Mouse (Mus musculus) ES-CJ7 (cell line): ENCODE measurements around the gene Arsg.

ENCODE experiments used
- DNase-seq: peaks from one replicate; pipeline ENCODE4 v3.0.0; 2011; ENCODE audit warnings: low read depth, low spot score

The Arsg gene

DNA sequence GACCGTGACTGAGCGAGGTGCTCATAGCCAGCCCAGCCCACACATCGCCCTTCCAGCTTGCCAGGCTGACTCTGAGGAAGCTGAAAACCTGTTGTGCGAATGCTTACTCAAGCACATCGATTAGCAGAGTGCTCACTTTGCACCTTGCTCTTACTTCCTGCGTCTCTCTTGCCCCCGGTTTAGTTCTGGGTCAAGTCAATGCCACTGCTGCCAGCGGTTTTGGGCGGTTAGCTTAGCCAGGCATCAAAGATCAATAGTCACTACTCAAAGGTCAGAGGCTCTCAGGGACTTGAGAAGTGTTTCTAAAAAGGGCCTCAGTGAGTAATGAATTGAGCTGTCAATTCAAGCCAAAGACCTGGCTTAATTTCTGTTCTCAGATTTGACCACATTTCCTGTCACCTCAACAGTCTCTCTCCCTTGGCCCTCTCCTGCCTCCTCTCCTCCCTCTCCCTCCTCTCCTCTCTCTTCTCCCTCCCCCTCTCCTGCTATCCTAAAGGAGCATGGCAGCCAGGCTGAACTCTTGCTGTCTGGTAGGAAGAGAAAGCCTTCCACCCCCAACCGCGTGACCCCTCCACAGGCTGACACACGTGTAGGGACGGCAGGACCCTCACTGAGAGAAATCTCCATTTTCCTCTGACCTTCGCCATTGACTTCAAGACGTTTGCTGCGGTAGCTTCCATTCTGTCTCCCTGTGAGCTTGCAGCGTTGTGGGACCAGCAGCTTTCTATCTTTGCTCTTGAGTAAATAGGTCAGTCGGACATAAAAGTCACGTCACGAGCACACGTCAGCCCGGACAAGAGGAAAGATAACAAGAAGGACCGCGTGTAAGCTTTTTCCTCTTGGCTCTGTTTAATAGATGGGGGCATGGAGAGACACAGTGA is 22.0 kb downstream of the Arsg start:
- DNase-seq = no peak

DNA sequence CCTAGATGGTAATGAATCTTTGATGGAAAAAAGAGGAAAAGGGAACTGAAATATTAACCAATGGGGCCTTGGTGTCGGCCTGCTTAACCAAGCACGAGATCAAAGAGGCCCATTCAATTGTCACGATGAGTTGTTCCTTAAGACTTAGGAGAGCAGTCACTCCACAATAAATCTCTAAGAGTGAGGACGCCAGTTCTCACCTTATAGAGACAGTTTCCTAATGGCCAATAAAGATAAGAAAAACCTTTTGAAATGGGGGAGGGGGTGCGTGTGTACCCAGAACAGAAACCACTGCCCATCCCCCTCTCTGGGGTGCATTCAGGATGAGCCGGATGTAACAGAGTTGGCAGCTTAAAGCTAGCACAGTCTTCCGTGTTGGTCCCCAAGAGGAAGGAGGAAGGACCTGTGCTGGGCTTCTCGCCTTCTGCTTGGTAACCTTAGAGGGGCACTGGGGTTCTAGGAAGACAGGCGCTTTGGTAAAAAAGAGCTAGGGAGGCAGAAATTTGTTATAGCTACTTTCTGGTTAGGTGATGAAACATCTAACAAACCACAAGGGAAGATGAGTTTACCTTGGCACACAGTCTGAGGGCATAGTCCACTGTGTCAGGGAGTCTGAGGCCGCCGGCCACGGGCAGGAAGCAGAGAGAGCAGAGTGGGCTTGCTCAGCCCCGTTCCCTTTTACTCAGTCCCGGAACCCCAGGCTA is 22.7 kb downstream of the Arsg start:
- DNase-seq = no peak

DNA sequence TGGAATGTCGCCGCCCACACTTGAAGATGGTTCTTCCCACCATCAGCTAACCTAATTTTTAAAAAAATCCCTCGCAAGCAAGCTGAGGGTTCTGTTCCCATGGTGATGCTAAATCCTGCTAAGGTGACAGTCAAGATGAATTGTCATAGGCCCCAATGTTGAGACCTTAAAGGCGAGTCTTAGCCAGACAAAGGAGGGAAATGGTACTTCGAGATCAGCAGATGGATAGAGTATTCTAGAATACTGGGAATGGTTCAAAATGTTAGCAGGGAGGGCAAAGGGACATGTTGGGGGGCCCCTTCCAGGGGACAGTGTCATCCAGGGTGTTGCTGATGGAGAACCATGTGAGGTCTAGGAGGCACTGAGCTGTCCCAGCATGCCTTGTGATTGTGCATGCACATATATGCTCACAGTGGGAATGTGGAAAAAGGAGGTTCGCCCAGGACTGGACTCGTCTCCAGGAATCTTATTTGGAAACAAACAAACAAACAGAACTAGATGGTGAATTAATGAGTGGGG is 23.4 kb downstream of the Arsg start:
- no peak for DNase-seq

DNA sequence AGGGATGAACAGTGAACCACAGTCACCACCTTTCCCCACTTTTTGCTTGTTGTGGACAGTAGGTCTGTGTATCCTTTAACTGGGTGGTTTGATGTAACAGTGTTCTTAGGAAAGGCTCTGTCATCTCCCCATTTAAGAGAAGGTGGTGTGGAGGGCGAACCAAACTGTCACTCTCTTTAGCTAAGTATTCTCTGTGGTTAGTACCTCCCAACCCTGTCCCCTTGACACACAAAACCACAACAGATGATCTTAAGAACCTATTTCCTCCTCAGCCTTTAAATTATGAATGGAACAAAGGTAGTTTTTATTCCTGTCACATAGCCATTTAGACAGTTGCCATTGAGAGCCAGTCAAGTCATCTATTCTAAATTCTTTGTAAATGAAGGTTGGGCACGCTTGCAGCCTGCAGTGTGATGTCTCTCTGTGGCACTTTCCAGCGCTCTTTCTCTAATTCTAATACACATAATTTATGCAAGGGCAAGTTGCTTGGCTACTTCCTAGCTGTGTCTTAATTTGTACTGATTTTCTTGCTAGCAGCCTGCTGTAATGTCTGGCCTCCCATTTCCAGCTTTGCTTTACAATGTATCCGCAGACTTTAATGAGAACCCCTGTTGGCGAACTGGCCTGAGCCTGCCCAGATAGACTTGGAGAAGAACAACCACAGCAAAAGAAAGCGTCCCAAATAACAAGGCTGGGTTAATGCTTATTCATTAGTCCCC is 24.0 kb downstream of the Arsg start:
- DNase-seq = no peak

DNA sequence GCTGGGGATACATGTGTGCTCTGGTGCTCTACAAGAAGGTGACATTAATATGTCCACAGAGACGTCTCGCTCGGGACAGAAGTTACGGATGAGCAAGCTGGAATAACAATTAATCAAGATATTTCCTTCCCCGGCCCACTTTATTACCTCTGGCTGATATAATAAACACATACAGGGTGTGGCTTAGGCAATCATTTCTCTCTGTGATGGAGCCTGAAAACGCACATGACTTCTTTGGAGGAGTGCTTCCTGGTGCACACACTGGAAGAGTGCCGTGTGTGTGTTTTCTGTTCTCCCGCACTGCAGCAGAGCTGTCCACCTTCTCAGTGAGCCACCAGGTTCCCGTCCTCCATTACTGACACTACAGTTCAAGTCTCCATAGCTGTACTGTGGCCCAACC is 24.8 kb downstream of the Arsg start:
- DNase-seq = no peak

DNA sequence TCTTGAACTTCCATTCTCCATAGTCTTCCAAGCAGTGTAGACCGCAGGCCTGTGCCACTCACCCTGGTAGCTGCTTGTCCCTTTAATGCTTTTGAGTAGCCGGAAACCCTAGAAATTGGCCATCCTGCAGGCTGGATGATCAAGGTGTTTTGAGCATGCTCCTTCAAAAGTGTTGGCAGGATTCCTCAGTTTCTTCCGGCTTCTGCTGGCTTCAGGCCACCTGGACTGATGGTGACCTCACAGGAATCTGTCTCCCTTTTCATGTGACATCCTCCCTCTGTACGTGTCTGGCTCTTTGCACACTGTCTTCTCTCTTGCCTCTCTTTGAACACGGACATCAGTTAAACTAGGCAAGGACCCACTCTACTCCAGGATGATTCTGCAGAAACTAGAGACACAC is 27.0 kb downstream of the Arsg start:
- no peak for DNase-seq

DNA sequence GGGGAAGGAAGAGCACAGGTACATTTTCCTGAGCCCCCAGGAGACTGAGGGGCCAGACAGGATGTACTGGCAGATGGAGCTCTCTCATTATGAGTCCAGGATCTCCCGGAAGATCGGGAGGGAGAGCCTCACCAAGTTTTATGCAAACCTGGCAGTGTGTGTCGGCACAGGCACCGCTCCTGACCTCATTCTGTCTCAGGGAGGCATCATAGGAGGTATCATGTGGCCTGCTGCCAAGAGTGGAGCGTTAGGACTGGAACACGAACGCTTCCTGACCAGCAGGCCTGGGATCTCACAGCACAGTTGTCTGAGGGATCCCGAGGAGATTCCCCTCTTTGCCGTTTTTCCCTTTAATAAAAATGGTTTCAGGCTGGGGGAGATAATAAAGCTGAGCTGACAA is 31.8 kb downstream of the Arsg start:
- DNase-seq = no peak

DNA sequence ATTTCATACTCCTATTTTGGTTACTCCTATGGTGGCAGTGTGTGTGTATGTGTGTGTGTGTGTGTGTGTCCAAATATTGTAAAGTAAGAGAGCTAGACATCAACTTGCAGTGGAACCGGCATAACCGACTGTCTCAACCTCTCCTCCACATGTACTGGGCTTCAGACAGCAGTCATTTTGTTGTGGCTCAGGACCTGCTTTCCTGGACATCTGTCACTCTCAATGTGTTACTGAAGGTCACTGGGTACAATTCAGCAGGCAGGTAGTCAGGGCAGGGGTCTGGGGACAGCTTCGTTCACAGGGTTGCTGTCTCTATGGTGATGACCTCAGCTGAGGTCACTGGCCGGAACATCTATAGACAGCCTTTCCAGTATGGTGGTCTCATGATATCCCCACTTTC is 32.6 kb downstream of the Arsg start:
- DNase-seq = no peak

DNA sequence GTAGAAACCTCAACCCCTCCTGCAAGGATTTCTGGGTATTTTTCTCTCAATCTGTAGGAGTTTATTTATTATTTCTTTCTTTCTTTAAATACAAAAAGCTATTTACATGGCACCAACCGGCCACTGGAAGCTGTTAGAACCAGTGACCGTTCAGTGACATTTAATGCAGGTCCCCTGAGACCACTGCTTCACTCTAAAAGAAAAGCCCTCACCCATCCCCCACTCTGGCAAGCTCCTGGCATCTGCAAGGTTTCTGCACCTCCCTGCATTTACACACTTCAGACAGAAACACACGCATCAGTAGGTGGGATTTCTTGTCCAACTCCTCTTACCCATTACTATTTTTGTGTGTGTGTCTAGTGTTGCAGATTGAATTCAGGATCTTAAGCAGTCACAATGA is 33.9 kb downstream of the Arsg start:
- DNase-seq = no peak

DNA sequence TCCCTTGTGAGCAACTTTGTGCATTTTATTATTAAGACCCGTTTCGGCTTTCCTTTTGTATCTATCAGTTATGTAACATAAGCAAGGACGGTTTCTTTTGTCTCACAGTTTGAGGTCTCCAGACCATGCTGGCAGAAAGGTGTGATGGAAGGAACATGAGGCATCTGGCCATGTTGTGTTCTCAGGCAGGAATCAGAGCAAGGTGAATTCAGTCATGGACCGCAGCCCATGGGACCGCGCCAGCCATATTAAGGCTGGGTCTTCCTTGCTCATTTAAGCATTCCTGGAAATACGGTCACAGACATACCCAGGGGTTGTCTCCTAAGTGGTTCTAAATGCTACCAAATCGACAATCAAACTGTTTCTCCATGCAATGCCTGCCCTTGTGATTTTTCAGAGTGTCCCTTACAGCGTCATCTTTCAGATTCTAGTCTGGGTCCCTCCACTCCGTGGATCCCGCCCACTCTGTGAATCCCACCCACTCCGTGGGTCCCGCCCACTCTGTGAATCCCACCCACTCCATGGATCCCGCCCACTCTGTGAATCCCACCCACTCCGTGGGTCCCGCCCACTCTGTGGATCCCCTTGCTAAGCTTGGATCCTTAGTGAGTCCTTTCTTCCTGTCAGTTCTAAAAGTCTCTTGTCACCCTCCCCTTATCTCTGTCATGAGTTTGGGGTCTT is 40.0 kb downstream of the Arsg start:
- DNase-seq = peak; percentile 55

DNA sequence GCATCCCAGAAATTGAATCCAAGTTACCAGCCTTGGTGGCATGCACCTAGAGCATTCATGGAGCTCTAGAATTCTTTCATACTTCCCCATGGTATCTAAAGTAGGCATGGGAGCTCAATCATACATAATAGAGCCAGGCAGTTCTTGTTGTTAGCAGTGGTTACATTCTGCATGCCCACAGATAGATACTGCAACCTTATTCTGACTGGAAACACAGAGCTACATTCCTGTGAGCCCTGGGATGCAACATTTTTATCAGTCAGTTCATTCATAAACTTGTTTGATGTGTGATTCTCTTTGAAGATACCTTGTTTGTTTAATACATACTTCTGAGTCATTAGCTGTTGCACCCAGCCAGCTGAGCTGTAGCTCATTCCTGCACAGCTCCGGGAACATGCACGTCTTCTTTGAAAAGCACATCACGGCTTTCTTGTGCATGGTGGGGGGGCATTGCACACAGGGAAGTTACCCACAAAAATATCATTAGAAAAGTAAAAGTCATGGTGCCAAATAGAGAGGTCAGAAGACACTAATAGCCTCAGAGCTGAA is 41.0 kb downstream of the Arsg start:
- DNase-seq = no peak

DNA sequence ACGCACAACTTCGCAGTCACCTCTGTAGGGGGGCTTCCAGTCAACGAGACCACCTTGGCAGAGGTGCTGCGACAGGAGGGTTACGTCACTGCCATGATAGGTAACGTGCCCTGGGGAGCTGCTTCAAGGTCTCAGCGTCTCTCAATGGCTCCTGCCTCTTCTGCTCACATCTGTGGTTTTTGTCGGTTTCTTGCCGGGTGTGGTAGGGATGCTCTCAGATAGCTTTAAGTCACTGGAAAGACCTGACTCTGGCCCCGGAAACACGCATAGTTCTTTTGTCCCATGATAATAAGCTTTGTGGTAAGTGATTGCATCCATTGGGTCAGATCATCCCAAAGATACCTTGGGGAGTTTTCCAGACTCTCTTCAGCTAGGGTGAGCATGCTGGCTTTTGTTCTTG is 44.2 kb downstream of the Arsg start:
- no peak for DNase-seq

DNA sequence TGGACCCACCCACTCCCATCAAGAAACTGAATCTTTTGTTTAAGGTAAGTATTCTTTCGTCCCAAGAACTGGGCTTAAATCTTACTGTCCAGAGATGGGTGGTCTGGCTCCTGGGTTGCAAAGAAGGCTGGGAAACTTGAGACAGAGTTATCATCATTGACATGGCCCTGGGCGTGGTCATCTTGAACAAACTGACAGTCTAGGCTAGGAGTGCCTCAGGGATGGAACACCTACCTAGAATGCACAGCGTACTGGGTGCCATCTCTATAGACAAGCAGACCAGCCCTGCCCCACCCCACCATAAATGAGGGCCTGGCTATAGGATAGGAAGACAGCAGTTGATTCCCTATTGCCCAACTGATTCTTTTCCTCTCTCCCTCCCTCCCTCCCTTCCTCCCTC is 44.6 kb downstream of the Arsg start:
- DNase-seq = no peak

DNA sequence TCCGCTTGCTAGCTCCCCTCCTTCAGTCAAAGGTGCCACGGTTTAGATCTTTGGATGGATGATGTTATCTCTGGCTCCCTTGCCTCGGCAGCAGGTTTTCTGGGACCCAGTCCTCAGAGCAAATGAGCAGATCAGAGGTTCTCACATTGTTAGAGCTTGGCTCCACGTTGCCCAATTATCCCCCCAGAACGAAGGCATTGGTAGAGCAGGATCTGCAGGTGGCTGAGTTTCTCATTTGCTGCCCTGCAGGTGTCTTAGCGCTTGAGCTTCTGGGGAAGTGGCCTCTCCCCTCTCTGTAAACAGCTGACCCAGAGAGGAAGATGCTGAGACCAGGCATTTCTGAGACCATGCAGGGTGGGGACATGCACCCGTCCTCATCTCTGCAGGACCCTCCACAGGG is 47.8 kb downstream of the Arsg start:
- no peak for DNase-seq

DNA sequence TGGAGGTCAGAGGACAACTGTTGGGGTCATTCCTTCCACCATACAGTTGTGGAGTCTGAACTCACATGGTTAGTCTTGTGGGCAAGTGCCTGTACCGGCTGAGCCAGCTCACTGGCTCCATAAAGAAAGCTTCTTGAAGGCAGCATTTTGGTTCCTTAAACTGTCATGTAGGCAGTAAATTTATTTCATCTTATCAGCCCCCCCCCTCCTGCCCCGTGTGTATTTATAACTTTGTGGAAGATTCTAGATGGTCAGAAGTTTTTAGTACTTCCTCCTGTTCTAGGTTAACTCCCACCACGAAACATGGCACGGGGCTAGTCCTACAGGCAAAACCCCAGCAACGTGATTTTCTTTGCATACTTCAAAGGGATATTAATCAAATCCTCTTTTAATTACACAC is 51.7 kb downstream of the Arsg start:
- no peak for DNase-seq

DNA sequence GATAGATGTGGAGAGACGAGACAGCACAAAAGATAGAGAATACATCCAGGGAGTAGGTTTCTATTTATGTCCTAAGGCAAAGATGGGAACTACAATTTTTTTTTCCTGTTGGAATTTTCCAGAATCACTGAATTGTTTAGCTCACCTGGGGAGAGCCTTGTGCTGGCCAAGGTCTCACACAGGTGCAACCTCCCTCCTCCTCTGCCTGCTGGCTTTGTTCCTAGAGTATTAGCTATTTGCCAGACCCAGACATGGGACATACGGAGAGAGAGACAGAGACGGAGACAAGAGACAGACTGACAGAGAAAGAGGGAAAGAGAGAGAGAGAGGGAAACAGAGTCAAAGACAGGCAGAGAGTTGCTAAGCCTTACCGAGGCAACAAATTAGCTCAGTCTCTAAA is 52.4 kb downstream of the Arsg start:
- DNase-seq = no peak

DNA sequence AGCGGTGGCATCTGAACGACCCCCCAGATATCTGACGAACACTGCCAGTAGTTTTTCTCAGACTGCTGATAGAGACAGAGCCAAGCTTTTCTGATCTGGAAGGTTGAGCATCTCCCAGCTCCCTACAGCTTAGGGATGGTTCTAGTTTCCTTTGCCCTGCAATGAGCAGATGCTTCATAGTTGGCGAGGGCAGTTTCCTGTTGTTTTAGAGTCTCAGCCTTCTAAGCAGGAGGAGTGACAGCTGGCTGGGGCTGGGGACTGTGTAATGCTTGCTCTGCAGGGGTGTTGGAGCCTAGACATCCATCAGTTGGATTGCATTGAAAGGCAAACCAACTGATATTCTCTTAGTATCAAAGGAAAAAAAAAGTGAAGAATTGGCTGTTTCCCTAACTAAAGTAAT is 56.9 kb downstream of the Arsg start:
- DNase-seq = no peak

DNA sequence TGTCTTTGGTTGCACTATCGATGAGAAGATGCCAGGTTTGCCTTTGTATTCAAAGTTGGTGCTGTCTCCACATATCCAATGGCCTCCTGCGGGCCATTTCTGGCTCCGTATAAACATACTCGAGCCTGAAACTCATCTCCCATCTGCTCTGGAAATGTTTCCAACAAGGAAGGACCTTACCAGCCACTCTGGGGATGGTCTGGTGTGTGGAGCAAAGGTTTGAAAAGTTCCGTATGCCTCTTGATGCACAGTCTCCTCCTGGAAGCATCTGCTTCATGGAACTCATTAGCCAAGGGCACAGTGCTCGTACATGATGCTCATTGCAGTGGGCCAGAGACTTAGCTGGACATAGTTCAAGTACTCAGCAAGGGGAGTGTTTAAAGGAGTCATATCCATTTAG is 62.8 kb downstream of the Arsg start:
- no peak for DNase-seq

DNA sequence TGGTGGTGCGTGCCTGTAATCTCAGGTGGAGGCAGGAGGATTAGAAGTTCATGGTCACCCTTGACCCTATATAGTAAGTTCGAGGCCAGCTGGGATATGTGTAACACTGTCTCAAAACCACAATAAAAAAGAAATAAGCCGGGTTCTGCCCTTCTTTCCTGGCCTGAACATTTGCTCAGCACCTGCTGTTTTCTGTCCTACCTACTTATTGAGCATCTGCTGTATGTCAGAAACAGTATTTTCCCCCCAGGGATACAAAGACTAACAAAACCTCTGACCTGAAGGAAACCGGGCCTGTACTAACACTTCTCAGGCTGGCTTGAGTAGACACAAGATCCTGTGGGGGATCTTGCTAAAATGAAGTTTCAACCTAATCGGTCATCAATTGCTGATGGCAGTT is 63.8 kb downstream of the Arsg start:
- no peak for DNase-seq

DNA sequence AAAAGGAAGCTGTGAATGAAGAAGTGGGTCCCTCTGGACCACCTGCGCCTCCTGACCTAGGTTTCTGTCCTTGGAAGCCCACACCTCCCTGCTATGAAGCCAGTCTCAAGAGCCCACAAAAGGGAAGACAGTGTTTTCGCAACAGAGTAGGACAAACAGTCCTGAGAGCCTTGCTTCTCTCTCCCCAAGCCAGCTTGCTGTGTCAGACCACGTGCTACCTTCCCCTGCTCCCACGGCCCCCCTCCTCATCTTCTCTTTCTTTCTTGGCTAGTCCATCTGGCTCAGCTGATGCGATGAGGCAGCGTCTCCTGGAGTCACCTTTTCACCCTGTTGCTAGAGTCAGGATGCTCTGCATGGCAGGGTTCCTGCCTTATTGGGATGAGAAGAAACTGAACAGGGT is 66.1 kb downstream of the Arsg start:
- DNase-seq = no peak

DNA sequence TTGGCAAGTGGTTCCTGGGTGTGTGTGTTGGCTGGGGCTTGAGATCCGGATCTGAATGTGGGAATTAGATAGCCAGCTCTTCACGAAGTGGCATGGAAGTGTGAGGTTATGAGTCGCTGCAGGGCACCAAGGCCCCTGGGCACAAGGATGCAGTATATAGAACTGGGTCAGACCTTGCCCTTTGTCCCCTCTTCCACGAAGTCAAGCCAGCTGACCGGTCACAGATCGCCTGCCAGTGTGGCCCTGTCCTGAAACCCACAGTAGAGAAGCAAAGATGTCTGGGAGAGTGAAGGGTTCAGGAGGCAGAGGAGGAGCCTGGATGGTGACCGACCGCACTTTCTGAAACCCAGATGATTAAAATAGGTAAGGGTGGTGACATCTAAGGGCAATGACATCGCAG is 70.3 kb downstream of the Arsg start:
- DNase-seq = no peak

DNA sequence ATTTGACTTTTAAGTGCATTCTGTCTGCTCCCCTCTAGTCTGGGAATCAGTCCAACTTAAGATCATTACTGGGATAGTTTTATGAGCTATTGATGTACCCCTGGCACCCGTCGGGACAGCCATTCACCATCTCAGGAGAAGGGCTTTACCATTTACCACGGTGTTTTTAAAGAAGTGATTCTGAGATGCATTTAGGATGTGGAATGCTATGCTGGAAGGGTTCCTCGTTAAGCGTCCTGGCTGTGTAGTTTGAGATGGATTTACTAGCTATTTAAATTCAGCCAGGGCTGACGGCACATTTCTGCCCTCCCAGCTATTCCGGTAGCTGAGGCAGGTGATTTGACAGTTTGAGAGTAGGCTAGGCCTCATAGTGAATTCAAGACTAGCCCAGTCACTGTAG is 71.3 kb downstream of the Arsg start:
- DNase-seq = no peak
